Mouse (Mus musculus) kidney, adult 8-10 months (tissue): ENCODE measurements at regions not wholly inside any gene's neighbourhood (a gene's known extent, or its start where the extent isn't known, plus 50 kb on each side); places are given as distances from the start of the nearest gene placed in this dataset.

Source experiments
- DNase-seq, 2 experiments: peaks; one replicate each; pipeline ENCODE4 v3.0.0; 2022

GRCm38 (mm10) chr1:90406663-90407062, 196.1 kb upstream of the Cops8 start:
- no peak for DNase-seq

DNA sequence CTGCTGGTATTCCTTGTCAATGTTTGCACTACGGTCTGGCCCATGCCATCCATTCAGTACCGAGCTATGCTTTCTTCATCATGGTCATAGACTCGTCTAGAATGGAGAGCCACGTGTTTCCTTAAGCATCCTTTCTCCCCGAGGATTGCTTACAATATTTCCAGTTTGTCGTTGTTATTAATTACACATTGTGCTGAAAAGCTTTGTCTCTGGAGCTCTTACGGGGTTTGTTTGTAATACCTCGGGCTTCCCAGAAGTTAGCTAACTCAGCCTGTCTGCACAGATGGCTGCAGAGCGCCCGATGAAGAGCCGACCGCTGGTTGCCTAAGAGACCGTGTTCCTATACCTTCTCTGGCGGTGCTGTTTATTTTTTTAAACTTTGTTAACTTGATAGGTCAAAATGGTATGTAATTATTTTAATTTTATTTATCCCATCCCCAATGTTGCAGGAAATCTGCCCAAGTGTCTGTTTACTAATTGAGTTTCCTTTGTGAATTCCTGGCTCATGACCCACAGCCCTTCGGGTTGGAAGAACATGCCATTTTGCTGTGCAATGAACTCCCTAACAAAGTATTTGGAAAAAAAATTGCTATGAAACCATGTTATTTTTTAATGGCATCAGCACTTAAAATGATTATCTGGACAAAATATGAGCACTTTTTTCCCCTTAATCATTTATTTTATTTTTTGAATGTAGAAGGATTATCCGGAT, 194.1 kb upstream of the Cops8 start:
- no peak for DNase-seq

GRCm38 (mm10) chr1:90409236-90409635, 193.5 kb upstream of the Cops8 start:
- no peak for DNase-seq

- DNase-seq, result peak; percentile 33 to 55
Observed at GRCm38 (mm10) chr1:90412511-90413045, 190.2 kb upstream of the Cops8 start.

GRCm38 (mm10) chr1:90414751-90415150, 188.0 kb upstream of the Cops8 start:
- DNase-seq, result no peak

GRCm38 (mm10) chr1:90424066-90424821, 178.5 kb upstream of the Cops8 start:
- peak; percentile 33 to 53 for DNase-seq

DNA sequence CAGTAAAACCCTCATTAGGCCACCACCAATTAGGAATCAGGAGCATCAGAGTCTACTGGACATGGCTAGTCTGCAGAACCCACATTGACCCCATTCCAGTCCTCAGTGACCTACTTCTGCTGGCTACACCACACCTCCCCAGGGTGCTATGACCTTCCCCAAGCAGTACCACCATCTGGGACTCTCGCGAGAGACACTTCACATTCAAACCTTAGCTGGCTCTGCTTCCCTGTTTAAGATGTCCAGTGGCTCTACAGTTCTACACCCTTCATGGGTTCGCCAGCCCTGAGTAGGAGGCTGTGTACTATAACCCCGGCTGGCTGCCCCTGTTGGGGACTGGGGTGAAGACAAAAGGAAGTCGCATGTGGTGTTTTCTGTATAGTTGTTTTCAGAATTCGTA, 174.4 kb upstream of the Cops8 start:
- DNase-seq, result no peak

- no peak for DNase-seq
Observed at GRCm38 (mm10) chr1:90428774-90429173, 174.0 kb upstream of the Cops8 start.

GRCm38 (mm10) chr1:90430480-90430879, 172.3 kb upstream of the Cops8 start:
- no peak for DNase-seq

- no peak for DNase-seq
Observed at GRCm38 (mm10) chr1:90431783-90432182, 171.0 kb upstream of the Cops8 start.

GRCm38 (mm10) chr1:90433911-90434310, 168.9 kb upstream of the Cops8 start:
- no peak for DNase-seq

DNA sequence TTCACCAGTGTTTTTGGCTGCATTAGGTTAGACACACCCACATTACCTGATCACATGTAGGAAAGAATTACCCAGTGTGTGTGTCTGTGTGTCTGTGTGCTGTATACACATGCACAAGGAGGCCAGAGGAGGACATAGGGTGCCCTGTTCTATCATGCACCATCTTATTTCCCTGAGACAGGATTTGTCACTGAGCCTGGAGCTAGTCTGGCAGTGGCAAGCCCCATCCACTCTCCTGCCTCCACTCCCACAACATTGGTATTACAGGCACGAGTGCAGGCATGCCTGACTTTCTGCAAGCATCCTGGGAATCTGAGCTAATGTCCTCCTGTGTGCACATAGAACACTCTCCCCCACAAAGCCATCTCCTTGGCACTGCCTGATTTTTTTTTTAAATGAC, 162.1 kb upstream of the Cops8 start:
- DNase-seq, result peak in 1 of 2 experiments; percentile 17

DNA sequence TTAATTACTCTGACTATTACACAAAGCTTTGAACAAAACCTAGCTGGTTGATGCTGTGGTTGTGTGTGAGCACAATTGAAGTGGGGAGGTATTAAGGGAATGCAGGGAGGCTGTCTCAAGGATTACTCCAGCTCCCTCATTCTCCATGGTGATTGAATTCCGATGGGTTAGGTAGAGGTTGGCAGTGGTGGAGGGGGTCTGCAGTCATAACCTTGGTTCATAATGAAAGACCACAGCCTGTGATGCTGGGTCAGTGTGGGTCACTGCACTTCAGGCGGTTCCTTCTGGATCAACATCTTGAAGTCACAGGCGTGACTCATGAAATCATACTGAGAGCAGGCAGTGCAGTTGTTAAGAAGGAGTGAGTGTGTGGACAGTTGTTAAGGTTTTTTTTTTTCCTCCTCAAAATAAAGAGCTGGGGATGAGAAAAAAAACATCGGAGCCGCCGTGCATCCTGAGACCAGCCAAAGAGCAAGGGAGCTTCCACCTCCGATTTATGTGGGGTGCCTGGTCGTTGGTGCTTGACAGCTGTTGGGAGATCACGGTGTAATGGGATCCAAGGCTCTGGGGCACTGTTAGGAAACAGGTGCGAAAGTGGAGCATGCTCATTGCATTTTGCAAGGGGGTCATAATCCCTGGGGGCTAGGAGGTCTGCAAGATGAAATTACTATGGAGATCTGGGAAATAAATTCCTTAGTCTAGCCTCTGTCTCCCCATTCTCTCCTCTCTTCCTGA, 161.5 kb upstream of the Cops8 start:
- no peak for DNase-seq

- DNase-seq, result no peak
Observed at GRCm38 (mm10) chr1:90442250-90443240, 160.2 kb upstream of the Cops8 start.

GRCm38 (mm10) chr1:90449571-90450226, 153.1 kb upstream of the Cops8 start:
- no peak for DNase-seq

DNA sequence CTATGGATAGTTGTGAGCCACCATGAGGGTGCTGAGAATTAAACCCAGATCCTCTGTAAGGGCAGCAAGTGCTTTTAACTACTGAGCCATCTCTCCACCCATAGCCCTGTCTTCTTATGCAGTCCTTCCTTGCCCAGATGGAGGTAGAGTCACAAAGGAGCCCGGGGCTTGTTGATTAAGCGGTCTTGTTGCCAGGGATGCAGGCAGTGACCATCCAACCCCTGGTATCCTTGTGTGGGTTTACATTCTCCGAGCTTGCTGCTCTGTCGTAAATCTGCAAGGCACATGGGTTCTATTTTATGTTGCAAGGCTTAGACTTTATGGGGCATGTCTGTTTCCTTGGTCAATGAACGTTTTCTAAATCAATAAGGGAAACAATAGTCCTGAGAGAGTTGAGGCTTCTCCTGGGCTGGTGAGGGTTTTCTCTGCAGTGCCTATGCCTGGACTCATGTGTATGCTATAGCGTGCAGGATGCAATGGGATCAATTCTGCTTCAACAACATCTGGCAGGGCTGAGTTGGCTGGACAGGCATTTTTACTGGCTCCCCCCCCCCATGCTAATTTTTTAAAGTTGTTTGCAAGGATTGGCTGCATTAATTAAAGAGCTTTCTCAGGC, 150.7 kb upstream of the Cops8 start:
- DNase-seq, result no peak

GRCm38 (mm10) chr1:90454263-90454662, 148.5 kb upstream of the Cops8 start:
- no peak for DNase-seq

DNA sequence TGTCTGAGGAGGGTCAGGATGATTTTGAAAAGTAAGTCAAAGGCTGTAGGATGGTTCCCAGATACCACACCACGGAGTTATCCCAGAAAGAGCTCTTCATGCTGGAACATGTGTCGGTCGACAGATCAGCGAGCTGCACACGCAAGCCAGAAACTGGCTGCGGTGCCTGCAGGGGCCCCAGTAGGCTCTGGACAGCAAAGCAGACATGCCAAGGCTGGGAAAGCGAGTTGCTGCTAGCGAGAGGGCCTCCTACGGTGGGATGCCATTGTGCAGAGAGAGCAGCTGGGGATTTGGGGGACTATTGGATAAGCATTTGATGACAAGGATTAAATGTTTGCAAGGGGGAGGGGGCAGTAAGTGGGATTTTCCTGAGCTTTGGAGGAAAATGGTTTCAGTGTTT, 145.4 kb upstream of the Cops8 start:
- DNase-seq, result no peak

DNA sequence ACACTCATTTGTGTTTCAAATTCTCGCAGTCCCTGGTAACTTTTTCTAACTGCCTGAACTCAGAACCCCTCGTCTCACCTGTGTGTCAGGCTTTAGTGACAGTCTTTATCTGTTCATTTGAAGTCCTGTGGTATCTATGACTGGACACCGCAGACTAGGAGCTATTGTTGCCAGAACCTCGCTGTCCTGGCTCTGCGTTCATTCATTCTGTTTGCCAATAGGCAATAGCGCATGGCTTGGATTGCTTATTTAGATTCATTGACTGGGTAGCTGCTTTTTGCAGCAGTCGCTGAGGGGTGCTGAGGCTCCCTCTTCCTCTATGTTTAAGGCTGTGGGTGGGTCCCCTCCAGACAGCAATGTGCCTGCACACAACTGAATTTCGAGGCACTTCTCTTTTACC, 144.6 kb upstream of the Cops8 start:
- no peak for DNase-seq

- DNase-seq, result no peak
Observed at GRCm38 (mm10) chr1:90461699-90462098, 141.1 kb upstream of the Cops8 start.

DNA sequence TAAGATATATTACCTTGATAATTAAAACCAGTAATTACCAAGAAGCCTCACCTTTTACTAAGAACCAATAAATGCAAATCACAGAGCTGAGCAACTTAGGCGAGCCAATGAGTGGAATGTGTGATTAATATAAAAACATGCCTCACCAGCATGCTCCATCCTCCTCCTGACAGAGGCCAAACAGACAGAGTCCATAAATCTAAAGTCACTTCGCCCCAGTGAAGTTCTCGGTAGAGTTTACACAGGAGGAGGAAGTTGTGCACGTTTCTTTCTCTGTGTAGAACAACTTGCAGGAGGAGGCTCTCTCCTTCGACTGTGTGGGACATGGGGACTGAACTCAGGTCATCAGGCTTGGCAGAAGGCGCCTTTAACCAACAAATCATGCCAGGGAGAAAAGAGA, 139.5 kb upstream of the Cops8 start:
- no peak for DNase-seq
